Mouse (Mus musculus) frontal cortex, adult (tissue): ENCODE results near the gene Csf2rb.
"Not testable (repeated sequence)": the region's sequence is repeated elsewhere in the genome, so short reads cannot be mapped to it uniquely, and the experiment has no call there.

Source experiments
- ATAC-seq: cut with Nextera tagmentation; 2 replicates; pipeline ENCODE4 v1.9.2; 2017; ENCODE audit warnings: mild to moderate bottlenecking, moderate library complexity, mixed read lengths; ENCODE audit not compliant: low TSS enrichment

Gene Csf2rb

DNA sequence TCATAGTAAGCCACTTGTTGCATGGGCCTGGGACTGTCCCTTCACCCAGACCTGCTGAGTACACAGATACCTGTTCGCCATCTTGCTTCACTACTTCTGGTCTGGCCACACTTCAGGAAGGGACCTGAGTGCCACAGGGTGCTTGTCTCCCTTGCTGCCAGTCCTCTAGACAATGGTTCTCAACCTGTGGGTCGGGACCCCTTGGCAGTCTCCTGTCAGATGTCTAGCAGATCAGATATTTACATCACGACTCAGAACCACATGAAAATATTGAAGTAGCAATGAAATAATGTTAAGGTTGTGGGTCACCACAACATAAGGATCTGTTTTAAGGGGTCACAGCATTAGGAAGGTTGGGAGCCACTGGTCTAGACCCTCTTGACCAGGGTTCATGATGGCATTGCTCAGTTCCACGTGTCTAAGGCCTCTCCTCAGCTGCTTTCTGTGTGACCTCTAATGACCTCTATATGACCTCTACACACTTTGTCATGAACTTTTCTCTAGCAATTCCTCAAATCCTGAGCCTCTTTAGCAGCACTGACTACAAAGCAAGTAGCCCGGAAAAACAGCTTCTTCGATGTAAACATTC is 2.3 kb downstream of the Csf2rb start:
- ATAC-seq, result not testable (repeated sequence)

DNA sequence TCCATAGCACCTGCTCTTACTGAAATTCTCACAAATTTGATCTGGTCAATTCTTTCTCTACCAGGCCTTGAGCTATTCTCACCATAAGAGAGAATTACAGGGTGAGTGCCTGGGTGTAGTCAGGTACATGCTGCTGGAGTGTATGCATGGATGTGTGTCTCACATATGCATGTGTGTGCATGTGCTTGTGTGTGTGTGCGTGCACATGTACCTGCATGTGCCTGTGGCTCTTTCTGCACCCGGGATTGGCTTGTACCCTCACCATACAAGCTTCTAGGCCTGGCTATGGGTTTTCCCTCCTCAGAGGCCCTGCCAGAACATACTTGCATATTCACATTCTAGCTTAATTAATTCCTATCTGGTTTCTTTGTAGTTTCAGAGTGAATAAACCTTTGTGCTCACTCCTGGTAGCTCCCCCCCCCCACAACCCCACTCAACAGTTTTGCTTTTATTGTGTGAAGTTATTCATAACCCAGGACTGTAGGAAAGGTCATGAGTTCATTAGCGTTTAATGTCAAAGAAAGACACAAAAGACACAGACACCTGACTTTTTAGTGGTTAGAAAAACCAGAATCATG is 3.1 kb downstream of the Csf2rb start:
- no peak for ATAC-seq

DNA sequence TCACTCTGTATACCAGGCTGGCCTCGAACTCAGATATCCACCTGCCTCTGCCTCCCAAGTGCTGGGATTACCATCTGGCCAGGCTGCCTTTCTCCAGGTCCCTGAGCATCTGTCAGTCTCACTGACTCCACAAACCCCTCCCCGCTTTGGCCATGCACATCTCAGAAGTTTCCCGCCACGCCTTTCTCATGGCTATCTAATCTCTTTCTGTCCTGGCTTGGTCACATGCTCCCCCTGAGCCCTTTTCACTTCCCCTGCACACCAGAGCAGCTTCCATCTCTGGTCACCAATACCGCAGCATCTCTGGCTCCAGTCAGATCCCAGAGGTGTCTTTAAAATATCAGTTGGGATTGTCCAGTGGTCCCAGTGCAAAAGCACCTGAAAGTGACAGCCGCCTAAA is 4.4 kb downstream of the Csf2rb start:
- not testable (repeated sequence) for ATAC-seq

GRCm38 (mm10) chr15:78330706-78331105 is 5.2 kb downstream of the Csf2rb start:
- ATAC-seq, result no peak

GRCm38 (mm10) chr15:78331523-78332340 is 6.2 kb downstream of the Csf2rb start:
- no peak for ATAC-seq

DNA sequence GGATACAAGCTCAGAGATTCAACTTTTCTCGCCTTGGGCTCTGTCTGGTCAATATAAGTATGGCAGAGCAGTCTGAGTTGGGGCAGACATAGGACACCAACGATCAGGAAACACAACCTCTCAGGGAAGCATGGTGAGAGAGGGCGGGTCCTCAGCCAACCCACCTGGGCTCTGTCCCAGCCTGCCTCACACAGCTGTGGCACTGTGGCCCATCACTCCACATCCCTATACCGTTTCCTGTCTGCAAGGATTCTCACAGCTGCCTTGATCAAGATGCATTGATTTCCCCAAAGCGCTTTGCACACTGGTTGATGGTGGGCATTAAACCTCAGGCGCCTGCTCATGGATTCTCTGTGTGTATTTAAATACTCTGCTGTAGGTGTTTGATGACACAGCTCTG is 7.4 kb downstream of the Csf2rb start:
- ATAC-seq, result no peak

DNA sequence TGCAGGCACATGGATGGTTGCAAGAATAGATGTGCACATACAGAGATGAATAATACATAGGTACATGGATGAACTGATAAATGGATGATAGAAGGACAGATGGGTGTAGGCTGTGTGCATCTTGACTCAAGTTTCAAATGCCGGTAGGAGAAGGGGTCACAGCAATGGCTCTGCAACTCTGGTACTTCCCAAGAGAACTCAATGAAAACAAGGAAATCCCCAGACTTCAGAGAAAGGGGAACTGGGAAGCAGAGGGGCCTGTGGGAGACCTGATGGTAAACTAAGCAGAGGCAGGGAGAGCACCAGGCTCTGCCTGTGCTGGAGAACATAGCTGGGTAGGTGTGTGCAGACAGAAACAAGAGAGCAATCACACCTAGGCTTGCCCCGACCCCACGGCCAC is 8.8 kb downstream of the Csf2rb start:
- no peak for ATAC-seq

GRCm38 (mm10) chr15:78339627-78340423 is 14.3 kb downstream of the Csf2rb start:
- ATAC-seq, result peak; percentile 91

DNA sequence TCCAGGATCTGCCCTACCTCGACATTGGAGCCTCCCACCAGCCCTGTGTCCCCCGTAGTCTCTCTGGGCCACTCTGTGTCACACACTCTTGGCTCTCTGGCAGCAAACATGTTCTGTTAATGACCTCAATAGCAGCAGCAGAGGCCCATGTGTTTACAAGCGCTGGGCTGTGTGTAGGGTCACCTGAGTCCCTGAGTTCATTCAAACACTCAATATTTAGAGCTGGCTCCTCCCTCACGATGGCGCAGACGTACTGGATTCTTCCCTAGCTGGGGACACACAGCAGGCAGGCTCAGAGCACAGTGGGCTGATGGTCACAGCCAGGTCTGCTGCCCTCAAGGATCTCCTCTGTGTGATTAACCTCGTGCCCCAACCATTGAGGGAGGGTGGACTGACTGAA is 15.4 kb downstream of the Csf2rb start:
- not testable (repeated sequence) for ATAC-seq

- no peak for ATAC-seq
These were observed 18.1 kb downstream of the Csf2rb start for GRCm38 (mm10) chr15:78343683-78344082.

DNA sequence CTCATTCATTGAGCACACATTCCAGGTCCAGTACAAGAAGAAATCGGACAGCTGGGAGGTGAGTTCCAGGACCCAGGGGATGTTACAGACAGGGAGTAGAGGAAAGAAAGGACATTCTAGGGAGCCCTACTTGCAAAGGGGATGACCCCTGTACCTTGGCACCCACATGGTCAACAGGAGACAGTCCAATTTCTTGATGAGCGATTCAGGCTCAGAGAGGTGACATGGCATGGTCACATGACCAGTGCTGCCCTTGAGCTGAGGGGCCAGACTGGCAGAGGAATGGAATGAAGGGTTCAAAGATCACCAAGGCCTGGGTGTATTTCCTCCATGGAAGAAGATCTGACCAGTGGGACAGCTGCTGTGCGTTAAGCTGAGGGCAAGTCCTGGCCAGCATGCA is 19.0 kb downstream of the Csf2rb start:
- ATAC-seq, result no peak

GRCm38 (mm10) chr15:78351586-78352165 is 26.1 kb downstream of the Csf2rb start:
- no peak for ATAC-seq

DNA sequence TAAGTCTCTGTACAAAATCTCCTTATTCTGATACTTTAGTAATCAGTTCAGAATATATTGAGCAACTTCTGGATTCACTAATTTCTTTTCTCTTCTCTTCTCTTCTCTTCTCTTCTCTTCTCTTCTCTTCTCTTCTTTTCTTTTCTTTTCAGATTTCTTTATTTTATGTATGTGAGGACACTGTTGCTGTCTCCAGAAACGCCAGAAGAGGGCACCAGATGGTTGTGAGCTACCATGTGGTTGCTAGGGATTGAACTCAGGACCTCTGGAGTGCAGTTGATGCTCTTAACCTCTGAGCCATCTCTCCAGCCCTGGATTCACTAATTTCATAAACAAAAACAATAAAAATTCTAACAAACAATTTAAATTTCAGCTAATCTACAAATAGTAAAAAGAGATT is 29.4 kb downstream of the Csf2rb start:
- no peak for ATAC-seq

GRCm38 (mm10) chr15:78355548-78355947 is 30.0 kb downstream of the Csf2rb start:
- no peak for ATAC-seq

GRCm38 (mm10) chr15:78365916-78366315 is 40.4 kb downstream of the Csf2rb start:
- no peak for ATAC-seq

- peak; percentile 60 for ATAC-seq
These were observed 41.3 kb downstream of the Csf2rb start for GRCm38 (mm10) chr15:78366875-78367274.

DNA sequence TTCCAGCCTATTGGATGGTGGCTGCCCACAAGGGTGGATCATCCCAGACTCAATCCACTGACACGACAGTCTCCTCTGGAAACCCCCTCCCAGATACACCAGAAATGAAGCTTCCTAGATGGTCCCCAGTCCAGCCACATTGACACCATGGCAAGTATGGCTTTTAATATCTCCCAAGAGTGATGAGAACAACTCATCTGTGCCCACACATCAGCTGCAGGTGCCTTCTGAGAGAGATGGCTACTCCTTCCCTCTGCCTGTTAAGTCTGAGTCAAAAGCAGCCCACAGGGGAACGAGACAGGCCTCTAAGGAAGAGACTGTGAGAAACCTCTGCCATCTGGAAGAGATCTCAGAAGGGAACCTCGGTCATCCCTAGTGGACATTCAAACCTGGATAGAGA is 42.3 kb downstream of the Csf2rb start:
- peak; percentile 43; the same call in 1 of the 2 replicates for ATAC-seq

DNA sequence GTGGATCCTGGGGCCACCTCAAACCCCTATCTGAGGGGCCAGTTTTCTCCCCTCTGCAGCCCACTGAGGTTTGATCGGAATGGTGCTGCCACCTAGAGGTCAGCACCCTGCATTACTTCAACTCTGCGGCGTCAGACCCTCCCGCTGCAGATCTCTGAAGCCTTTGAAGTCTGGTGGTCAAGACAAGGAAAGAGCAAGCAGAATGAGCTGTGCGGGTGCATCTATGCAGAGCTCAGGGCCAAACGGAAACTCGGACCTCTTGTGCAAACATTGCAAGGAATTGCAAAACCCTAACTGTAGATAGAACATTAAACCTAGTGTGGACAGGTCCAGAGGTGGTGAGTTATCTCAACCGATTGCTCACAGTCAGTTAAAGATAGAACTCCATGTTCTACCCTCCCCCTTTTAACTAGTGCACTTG is 43.4 kb downstream of the Csf2rb start:
- ATAC-seq, result 0 out of 2 replicates have a peak, but pooled peaks have one; percentile 29

- 0 out of 2 replicates have a peak, but pooled peaks have one; percentile 8 for ATAC-seq
These were observed 44.1 kb downstream of the Csf2rb start for GRCm38 (mm10) chr15:78369641-78370040.

DNA sequence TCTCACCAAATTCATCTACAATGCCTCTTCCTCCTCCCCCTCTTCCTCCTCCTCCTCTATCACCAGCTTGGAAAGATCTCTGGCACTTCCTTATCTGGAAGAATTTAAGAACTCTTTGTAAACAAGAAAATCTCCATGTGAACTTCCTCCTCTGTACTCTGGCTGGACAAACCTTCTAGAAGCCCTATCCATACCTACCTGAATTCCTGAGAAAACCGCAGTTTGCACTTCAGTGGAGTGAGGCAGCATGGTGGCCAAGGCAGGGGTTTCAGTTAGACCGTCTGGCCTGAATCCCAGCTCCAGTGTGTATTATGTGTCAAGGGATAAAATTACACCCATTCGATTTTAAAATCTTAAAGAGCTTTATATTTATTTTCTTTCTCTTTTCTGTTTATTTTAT is 47.2 kb downstream of the Csf2rb start:
- no peak for ATAC-seq

- peak; percentile 45; the same call in 1 of the 2 replicates for ATAC-seq
These were observed 48.7 kb downstream of the Csf2rb start for GRCm38 (mm10) chr15:78374204-78374603.

DNA sequence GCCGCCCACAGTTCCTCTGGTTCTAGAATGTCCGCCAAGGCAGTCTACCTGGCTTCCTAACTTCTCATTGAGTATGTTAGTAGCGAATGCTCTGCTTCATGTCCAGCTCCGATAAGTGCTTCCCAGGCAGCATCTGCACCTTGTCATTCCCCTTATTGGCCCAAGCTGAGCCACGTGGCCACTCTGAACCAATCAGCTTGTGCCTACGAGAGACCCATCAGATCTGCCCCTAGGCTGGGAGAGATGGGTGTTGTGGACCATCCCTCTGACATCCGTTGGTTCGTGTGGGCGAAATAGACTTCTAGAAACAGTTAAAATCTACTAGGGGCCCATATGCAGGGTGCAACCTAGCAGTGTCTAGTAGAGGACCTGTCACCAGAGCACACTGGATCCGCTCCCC is 52.3 kb downstream of the Csf2rb start:
- ATAC-seq, result no peak
